Mouse (Mus musculus) liver, adult 2 months (tissue): ENCODE measurements around the gene Bicd1. TPM values are rescaled to one million over a fixed set of nuclear protein-coding genes. Genes with fewer than 3 reads are reported as not detected.

Experiments
- DNase-seq: peaks from one replicate; pipeline ENCODE4 v3.0.0-alpha.2; 2011; ENCODE audit warnings: low read depth, low spot score; ENCODE audit errors: extremely low read depth
- H3K27ac ChIP-seq: fragments of 200-500 bp; replicated peaks from 2 replicates; pipeline ENCODE4 v1.5.1; 2012; ENCODE audit warnings: low read depth, mild to moderate bottlenecking, control low read depth, inconsistent platforms, low read length; ENCODE audit not compliant: insufficient read depth
- H3K27me3 ChIP-seq: fragments of 200-500 bp; 2 replicates; pipeline ENCODE4 v1.6.1; 2012; ENCODE audit warnings: mild to moderate bottlenecking, moderate library complexity, low read length, inconsistent platforms; ENCODE audit not compliant: control insufficient read depth, insufficient read depth
- H3K36me3 ChIP-seq: fragments of 200-500 bp; 2 replicates; pipeline ENCODE4 v1.6.1; 2012; ENCODE audit warnings: low read length, inconsistent platforms; ENCODE audit not compliant: control insufficient read depth, insufficient read depth
- H3K4me1 ChIP-seq: fragments of 200-500 bp; 2 replicates; pipeline ENCODE4 v1.6.1; 2011; ENCODE audit warnings: low read length; ENCODE audit not compliant: control insufficient read depth, insufficient read depth
- H3K4me3 ChIP-seq: fragments of 200-500 bp; 2 replicates; pipeline ENCODE4 v1.5.1; 2011; ENCODE audit warnings: low read depth, mild to moderate bottlenecking, control low read depth, low read length, moderate library complexity; ENCODE audit not compliant: insufficient read depth
- H3K79me2 ChIP-seq: fragments of 200-500 bp; 2 replicates; pipeline ENCODE4 v1.6.1; 2012; ENCODE audit warnings: inconsistent platforms, mild to moderate bottlenecking, low read length, moderate library complexity; ENCODE audit not compliant: control insufficient read depth, insufficient read depth
- H3K9ac ChIP-seq: fragments of 200-500 bp; 2 replicates; pipeline ENCODE4 v1.6.1; 2012; ENCODE audit warnings: low read depth, mild to moderate bottlenecking, control low read depth, inconsistent platforms, low read length
- CTCF ChIP-seq: fragments of 200-500 bp; IDR thresholded peaks from 2 replicates; pipeline ENCODE4 v1.5.1; 2011; ENCODE audit warnings: low read depth, low read length, control low read depth
- POLR2A ChIP-seq: fragments of 200-500 bp; IDR thresholded peaks from 2 replicates; pipeline ENCODE4 v1.6.1; 2011; ENCODE audit warnings: low read length, control low read depth; ENCODE audit not compliant: insufficient read depth; ENCODE audit errors: extremely low read depth
- WGBS: fragments of 180-500 bp; shearing (Covaris S2); methylation state at CpG from one replicate; pipeline ENCODE4 v1.1.7; 2018; 5-methylcytosine and 5-hydroxymethylcytosine counted together
- polyA plus RNA-seq: library from polyadenylated mRNA; depleted of rRNA; stranded (reverse); fragments of >200 nt; gene quantifications from 2 replicates; pipeline ENCODE4 v1.2.3, GENCODE M21; 2012; rRNA removed
- total RNA-seq: library from RNA; depleted of rRNA; stranded (reverse); fragments of >200 nt; gene quantifications from 2 replicates; pipeline ENCODE4 v1.2.3, GENCODE M21; 2014; rRNA removed

Bicd1 gene
- total and polyA plus RNA-seq, 2 experiments, result 0.55 TPM; not detected in 1

DNA sequence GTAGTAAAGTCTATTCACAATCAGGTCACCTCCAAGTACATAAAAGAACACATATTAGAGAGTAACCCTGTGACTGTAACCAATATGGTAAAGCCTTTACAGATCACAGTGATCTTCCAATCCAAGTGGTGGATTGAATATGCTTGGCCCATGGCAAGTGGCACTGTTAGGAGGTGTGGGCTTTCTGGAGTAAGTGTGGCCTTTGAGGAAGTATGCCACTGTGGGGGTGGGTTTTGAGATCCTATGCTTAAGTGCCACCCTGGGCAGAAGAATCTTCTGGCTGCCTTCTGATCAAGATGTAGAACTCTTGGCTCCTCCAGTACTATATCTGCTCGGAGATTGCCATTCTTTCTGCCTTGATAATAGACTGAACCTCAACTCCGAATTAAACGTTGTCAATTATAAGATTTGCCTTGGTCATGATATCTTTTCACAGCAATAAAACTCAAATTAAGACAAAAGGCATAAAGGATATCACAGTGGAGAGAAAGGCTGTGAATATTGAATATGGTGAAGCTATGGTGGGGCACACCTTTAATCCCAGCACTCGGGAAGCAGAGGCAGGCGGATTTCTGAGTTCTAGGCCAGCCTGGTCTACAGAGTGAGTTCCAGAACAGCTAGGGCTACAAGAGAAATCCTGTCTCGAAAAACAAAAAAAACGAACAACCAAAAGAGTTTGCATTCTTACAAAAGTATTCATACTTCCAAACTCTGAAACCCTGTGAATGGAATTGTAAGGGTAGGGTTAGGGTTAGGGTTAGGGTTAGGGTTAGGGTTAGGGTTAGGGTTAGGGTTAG is 177.2 kb downstream of the Bicd1 start:
- no peak for DNase-seq
- H3K27me3 ChIP-seq, result no peaks in the 10 kb centered on the region
- no peaks in the 10 kb centered on the region for H3K4me1 ChIP-seq
- no peaks in the 10 kb centered on the region for H3K79me2 ChIP-seq
- H3K9ac ChIP-seq, result no peak overlapping the region
- no peaks in the 10 kb centered on the region for H3K36me3 ChIP-seq
- no peak overlapping the region for H3K4me3 ChIP-seq
- TF ChIP-seq CTCF, result no peak
- TF ChIP-seq POLR2A, result no peak
- 97% methylated on average over 7 of the region's 7 CpGs for WGBS
- H3K27ac ChIP-seq, result no peak overlapping the region

Other genes starting within 250 kb of the Bicd1 start
- gene Amn1, start 220.2 kb upstream of the Bicd1 start, total RNA-seq, result 7.9 and 12.2 TPM in 2 replicates
- 4.2 and 4.3 TPM in 2 replicates for gene Amn1, start 220.2 kb upstream of the Bicd1 start, polyA plus RNA-seq
- 20.1 and 20.8 TPM in 2 replicates for gene Resf1, start 99.5 kb upstream of the Bicd1 start, total RNA-seq
- 4.1 and 7.5 TPM in 2 replicates for gene Resf1, start 99.5 kb upstream of the Bicd1 start, polyA plus RNA-seq